Mouse (Mus musculus) T-cell, adult 2 months (primary cell): ENCODE results near the gene Tada2b.
A peak's percentile ranks its signal among the peaks of the same experiment; 100 is the strongest.

Source experiments
- DNase-seq: peaks from one replicate; pipeline ENCODE4 v3.0.0; 2022; ENCODE audit warnings: low spot score

Tada2b gene

GRCm38 (mm10) chr5:36480398-36480797 is 3.7 kb downstream of the Tada2b start:
- no peak for DNase-seq

GRCm38 (mm10) chr5:36479735-36480134 is 4.3 kb downstream of the Tada2b start:
- DNase-seq = no peak

- peak; percentile 14 for DNase-seq
Observed at GRCm38 (mm10) chr5:36478540-36479420, 5.3 kb downstream of the Tada2b start.

GRCm38 (mm10) chr5:36477486-36477885 is 6.6 kb downstream of the Tada2b start:
- DNase-seq = no peak

- peak; percentile 78 for DNase-seq
Observed at GRCm38 (mm10) chr5:36474283-36474682, 9.8 kb downstream of the Tada2b start.

GRCm38 (mm10) chr5:36472876-36473655 is 11.0 kb downstream of the Tada2b start:
- DNase-seq = no peak

- no peak for DNase-seq
Observed at GRCm38 (mm10) chr5:36471206-36471605, 12.9 kb downstream of the Tada2b start.

GRCm38 (mm10) chr5:36465889-36466288 is 18.2 kb downstream of the Tada2b start:
- peak; percentile 12 for DNase-seq

- DNase-seq = peak; percentile 99
Observed at GRCm38 (mm10) chr5:36464709-36465661, 19.1 kb downstream of the Tada2b start, which contains the start of gene Grpel1. Gene Grpel1 (plus strand): TSS chr5:36464998.

- no peak for DNase-seq
Observed at GRCm38 (mm10) chr5:36463391-36463790, 20.7 kb downstream of the Tada2b start.

GRCm38 (mm10) chr5:36462810-36463209 is 21.3 kb downstream of the Tada2b start:
- DNase-seq = peak; percentile 77

- no peak for DNase-seq
Observed at GRCm38 (mm10) chr5:36461231-36461630, 22.9 kb downstream of the Tada2b start.

GRCm38 (mm10) chr5:36460712-36461111 is 23.4 kb downstream of the Tada2b start:
- no peak for DNase-seq

GRCm38 (mm10) chr5:36458926-36459325 is 25.2 kb downstream of the Tada2b start:
- peak; percentile 69 for DNase-seq

- DNase-seq = no peak
Observed at GRCm38 (mm10) chr5:36457706-36458105, 26.4 kb downstream of the Tada2b start.

GRCm38 (mm10) chr5:36452821-36453220 is 31.3 kb downstream of the Tada2b start:
- no peak for DNase-seq

GRCm38 (mm10) chr5:36451872-36452389 is 32.2 kb downstream of the Tada2b start:
- no peak for DNase-seq

- DNase-seq = no peak
Observed at GRCm38 (mm10) chr5:36451119-36451518, 33.0 kb downstream of the Tada2b start.

GRCm38 (mm10) chr5:36449710-36450358 is 34.3 kb downstream of the Tada2b start:
- no peak for DNase-seq

GRCm38 (mm10) chr5:36447872-36448271 is 36.2 kb downstream of the Tada2b start:
- no peak for DNase-seq
